Mouse (Mus musculus) cerebellum, postnatal 10 days (tissue): Measurements from ENCODE around the gene Casr.

Experiments
- DNase-seq, 2 experiments: peaks; one replicate each; pipeline ENCODE4 v3.0.0; 2021; ENCODE audit warnings: mixed read lengths in 2 of 2

The Casr gene

GRCm38 (mm10) chr16:36561386-36562338 lies at the start of gene Casr:
Gene Casr (minus strand): TSS chr16:36562141.
- DNase-seq, result peak; percentile 14 to 16

- no peak for DNase-seq
Measured at GRCm38 (mm10) chr16:36602632-36603031, 40.7 kb upstream of the Casr start.

- DNase-seq, result no peak
Measured at GRCm38 (mm10) chr16:36598265-36598664, 36.3 kb upstream of the Casr start.

DNA sequence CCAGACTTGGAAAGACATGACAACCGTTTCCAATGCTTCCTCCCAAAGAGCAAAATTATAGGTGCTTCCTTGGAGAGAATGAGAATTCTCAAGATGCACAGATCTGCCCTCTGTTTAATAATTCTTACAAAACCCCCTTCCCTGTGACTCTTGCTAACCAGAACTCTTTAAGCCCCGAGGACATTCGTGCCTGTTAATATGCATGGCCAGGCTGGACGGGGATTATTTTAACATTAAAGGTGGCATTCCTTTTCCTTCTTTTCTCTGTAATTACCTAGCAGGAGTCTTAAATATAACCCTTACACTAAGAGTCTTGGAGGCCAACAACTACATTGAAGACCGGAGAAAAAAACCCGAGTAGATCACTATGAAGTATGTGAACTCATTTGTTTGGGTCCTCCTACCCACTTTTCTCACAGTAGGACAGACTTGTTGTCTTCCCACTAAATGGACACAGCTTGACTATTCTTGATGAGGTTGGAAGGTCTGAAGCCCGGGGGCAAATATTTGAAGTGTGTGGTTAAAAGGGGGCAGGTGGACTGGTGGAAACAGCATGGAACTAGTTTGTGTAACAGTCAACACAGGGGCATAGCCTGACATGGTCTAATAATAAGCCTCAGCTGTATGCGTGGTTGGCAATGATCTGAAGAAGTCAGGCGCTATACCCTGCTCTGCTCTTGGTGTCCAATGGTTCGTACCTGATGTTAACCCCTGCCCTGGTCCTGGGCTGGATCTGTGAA lies 34.9 kb upstream of the Casr start:
- no peak for DNase-seq

DNA sequence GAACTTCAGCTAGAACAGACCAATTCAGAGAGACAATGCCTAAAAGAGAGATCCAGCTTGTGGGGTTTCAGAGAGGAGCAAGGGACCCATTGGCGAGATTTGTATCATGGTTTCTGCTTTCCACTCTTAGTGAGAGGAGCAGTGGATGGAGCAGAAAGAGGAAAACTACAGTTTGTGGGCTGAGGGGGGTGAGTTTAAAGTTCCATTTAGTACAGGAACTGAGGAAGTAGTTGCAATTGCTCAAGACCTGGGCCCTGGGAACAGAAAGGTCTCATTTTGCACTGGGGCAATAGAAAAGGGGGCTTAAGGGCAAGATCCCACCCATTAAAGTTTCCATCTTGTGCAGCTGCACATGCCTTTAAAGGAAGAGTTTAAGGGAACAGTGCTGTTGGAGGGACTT lies 28.0 kb upstream of the Casr start:
- DNase-seq, result no peak

- no peak for DNase-seq
Measured at GRCm38 (mm10) chr16:36587971-36588370, 26.0 kb upstream of the Casr start.

DNA sequence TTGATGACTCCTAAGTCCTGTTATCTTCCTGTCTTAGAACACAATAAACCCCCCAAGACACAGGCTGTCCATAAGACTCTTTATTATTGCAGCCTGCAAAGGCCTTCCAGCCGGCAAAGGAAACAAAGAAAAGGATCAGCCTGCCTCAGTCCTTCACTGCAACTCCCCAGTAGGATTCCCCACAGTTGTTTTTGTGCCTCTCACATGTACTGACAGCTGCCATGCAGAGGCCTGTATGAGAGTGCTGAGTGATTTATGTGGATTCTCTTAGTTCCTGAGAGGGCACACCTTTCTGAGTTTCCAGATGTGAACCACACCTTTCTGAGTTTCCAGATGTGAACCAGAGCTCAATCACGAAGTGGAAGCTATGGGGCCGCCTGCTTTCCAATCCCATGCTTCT lies 20.1 kb upstream of the Casr start:
- DNase-seq, result no peak

- DNase-seq, result no peak
Measured at GRCm38 (mm10) chr16:36571942-36572341, 10.0 kb upstream of the Casr start.

DNA sequence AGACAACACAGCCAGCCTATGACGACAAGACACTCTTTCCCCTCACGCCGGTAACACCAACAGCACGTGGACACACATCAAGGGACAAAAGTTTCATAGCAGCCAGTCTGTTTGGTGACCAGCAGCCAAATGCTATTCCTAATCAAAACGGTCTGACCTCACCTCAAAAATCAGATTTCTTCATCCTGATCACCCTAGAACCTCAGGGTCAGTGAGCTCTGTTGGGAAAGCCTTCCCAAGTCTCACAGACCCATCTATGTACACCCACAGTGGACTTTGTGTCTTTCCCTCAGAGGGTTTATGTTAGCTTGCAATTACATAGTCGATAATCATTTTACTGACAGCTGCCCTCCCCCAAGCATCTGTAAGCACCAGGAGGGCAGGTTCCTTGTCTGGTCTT lies 2.4 kb downstream of the Casr start:
- DNase-seq, result no peak

- no peak for DNase-seq
Measured at GRCm38 (mm10) chr16:36555672-36556165, 6.2 kb downstream of the Casr start.

DNA sequence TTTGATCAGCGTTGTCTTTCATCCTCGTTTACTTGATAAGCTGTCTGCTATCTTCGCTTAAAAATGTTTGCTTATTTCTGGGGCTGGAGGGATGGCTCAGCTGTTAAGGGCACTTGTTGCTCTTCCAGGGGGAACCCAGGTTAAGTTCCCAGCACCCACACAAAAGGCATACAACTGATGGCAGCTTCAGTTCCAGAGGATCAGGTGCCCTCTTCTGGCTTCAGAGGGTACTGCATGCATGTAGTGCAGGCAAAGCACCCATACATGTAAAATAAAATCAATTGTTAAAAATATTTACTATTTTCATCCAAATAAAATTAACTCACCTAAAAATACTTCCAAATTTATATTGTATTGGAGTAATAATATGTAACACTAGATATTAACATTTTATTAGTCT lies 8.3 kb downstream of the Casr start:
- DNase-seq, result peak; percentile 6 to 9

- DNase-seq, result no peak
Measured at GRCm38 (mm10) chr16:36545333-36545732, 16.6 kb downstream of the Casr start.

GRCm38 (mm10) chr16:36543091-36543490 lies 18.9 kb downstream of the Casr start:
- DNase-seq, result no peak

GRCm38 (mm10) chr16:36540834-36541233 lies 21.1 kb downstream of the Casr start:
- DNase-seq, result no peak

DNA sequence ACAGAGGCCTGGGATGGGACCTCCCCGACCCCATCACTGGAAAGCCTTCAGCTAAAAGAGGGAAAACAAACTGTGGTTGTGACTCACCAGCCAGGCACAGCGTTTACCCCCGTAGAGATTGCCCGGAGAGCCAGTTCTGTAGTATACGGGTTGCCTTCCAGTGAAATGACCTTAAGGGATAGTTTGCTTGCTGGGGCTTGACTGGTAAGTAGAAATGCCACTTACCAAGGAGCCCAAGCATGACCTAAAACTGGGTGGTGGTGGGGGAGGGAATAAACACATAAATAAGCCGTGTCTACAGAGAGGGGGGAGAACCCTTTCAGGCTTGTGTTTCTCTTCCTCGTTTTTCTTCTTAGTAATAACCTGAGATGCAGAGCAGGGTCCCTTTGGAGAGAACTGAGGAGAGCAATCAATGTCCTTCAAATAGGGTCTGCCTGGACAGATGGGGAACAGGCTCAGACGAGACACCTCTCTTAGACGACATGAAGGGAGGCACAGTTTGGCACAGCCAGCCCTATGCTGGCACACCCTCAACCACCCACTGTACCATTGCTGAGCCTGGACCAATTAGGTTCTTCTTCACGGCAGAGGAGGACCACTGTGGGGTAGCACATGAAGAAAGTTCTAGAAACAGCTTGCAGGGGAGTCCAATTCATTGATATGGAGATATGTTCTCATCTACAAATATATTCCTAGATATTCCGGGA lies 28.8 kb downstream of the Casr start:
- peak; percentile 17 to 51 for DNase-seq

- no peak for DNase-seq
Measured at GRCm38 (mm10) chr16:36532046-36532445, 29.9 kb downstream of the Casr start.

DNA sequence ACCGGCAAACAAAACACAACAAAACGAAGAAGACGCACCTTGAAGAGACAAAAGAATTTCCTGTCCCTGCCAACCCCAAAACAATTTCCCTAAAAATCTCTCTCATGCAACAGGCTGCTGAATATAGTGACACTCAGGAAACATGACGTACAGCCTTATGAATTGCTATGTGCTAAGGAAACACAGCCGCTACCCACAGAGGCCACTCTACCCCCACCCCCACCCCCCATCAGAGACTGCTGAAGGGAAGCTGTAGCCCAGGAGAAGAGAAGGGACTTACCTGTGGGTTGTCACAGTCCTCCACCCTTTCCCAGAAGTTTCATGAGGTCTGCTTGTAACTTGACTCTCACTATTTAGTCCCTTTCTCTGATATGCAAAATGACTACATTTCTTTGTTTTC lies 30.3 kb downstream of the Casr start:
- DNase-seq, result no peak

GRCm38 (mm10) chr16:36530566-36531552 lies 31.1 kb downstream of the Casr start:
- no peak for DNase-seq

- DNase-seq, result peak; percentile 25 to 28
Measured at GRCm38 (mm10) chr16:36528822-36529221, 33.1 kb downstream of the Casr start.

GRCm38 (mm10) chr16:36526596-36527282 lies 35.2 kb downstream of the Casr start:
- DNase-seq, result no peak

DNA sequence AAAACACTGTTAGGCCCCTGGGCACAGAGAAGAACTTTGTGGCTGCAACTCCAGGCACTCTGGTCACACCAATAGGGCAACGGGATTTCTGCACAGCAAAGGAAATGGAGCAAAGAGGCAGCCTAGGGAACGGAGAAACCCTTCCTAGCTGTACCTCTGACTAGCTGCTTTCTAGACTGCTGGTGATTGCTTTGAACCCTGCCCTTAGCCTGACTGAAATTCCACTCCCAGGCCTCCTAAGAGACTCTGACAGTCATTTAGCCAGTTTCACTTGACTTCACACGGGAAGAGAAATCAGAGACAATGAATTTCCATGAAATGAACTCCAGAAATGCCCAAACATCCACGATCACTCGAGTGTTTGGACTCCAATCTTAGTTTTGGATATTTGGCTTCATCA lies 38.8 kb downstream of the Casr start:
- no peak for DNase-seq
